Mouse (Mus musculus) kidney, embryonic 16.5 days (tissue): ENCODE measurements around the gene Fam57b. TPM values are rescaled to one million over a fixed set of nuclear protein-coding genes. Genes with fewer than 3 reads are reported as not detected.

Experiments used
- ATAC-seq: fragments of 200-750 bp; cut with Nextera tagmentation; 2 replicates; pipeline ENCODE4 v1.8.0; 2017; ENCODE audit warnings: moderate TSS enrichment; ENCODE audit not compliant: low FRiP score, low TSS enrichment
- H3K27ac ChIP-seq: fragments of 300-500 bp; sonication (generic); 2 replicates; pipeline ENCODE4 v1.5.1; 2014; ENCODE audit warnings: low read length
- H3K27me3 ChIP-seq: fragments of 300-500 bp; sonication (generic); 2 replicates; pipeline ENCODE4 v1.6.1; 2014; ENCODE audit warnings: low read length, control low read depth, mixed read lengths; ENCODE audit not compliant: insufficient read depth
- H3K36me3 ChIP-seq: fragments of 300-500 bp; sonication (generic); 2 replicates; pipeline ENCODE4 v1.6.1; 2014; ENCODE audit warnings: low read length, control low read depth, mixed read lengths; ENCODE audit not compliant: insufficient read depth
- H3K4me1 ChIP-seq: fragments of 300-500 bp; sonication (generic); 2 replicates; pipeline ENCODE4 v1.6.1; 2014; ENCODE audit warnings: low read length, control low read depth, mixed read lengths; ENCODE audit not compliant: insufficient read depth
- H3K4me2 ChIP-seq: fragments of 300-500 bp; sonication (generic); replicated peaks from 2 replicates; pipeline ENCODE4 v1.6.1; 2014; ENCODE audit warnings: low read depth, low read length
- H3K4me3 ChIP-seq: fragments of 300-500 bp; sonication (generic); 2 replicates; pipeline ENCODE4 v1.5.1; 2014; ENCODE audit warnings: mild to moderate bottlenecking, low read length
- H3K9ac ChIP-seq: fragments of 300-500 bp; sonication (generic); replicated peaks from 2 replicates; pipeline ENCODE4 v1.6.1; 2014; ENCODE audit warnings: low read length
- H3K9me3 ChIP-seq: fragments of 300-500 bp; sonication (generic); 2 replicates; pipeline ENCODE4 v1.6.1; 2016; ENCODE audit warnings: low read length, control low read depth
- WGBS: fragments of 180-500 bp; shearing (Covaris S2); extraction: QIAGEN DNeasy Blood & Tissue Kit; methylation state at CpG from one replicate; pipeline ENCODE4 v1.1.7; 2014; 5-methylcytosine and 5-hydroxymethylcytosine counted together
- polyA plus RNA-seq: library from polyadenylated mRNA; unstranded; fragments of >200 nt; fragmentation: Nextera tagmentation; extraction: Ambion mirVana; gene quantifications from 2 replicates; pipeline ENCODE4 v1.2.1, GENCODE M21; 2015

Fam57b gene
- polyA plus RNA-seq, 1 experiment from 2014 or later = 0.52 TPM

DNA sequence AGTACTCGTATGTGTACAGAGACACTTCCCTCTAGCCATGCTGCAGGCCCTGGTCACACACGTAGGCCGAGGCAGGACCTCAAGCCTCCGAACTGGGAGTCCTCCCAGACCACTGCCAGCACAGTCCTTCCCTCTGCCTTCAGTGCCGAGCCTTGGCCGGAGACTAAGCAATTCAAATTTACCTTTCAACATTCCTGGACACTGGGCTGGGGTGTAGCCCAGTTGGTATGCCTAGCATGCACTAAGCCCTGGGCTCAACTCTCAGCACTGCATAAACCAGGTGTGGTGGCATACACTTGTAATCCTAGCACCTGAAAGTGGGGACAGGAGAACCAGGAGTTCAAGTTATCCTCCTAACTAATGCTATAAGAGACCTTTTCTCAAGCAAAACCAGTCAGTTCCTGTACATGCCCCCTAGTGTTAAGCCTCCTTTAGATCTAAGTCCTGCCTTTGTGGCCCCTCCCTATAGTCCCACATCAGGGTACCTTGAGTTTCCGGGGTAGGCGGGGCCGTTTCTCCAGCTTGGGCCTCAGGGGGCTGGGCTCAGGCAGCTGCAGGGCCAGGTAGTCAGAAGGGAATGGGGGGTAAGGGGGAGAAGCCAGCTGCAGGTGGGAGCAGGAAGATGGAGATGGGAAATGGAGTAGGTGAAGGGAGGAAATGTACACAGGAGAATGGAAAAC lies 59.4 kb downstream of the Fam57b start:
- WGBS = 57% methylated on average over 9 of the region's 9 CpGs
- no peak overlapping the region for H3K27ac ChIP-seq
- H3K4me2 ChIP-seq = no peak overlapping the region
- H3K9me3 ChIP-seq = no peaks in the 10 kb centered on the region
- no peak for ATAC-seq
- H3K4me1 ChIP-seq = peaks cover 6% of the 10 kb centered on the region
- H3K27me3 ChIP-seq = no peaks in the 10 kb centered on the region
- peaks cover 50% of the 10 kb centered on the region for H3K36me3 ChIP-seq
- H3K9ac ChIP-seq = no peak overlapping the region
- no peak overlapping the region for H3K4me3 ChIP-seq

GRCm38 (mm10) chr7:126860987-126861386 lies 63.5 kb downstream of the Fam57b start:
- H3K9ac ChIP-seq = peak overlapping the region; percentile 67
- H3K4me3 ChIP-seq = peak overlapping the region; percentile 75
- no peak overlapping the region for H3K27ac ChIP-seq
- peak; percentile 4; the same call in 1 of the 2 replicates for ATAC-seq
- peaks cover 42% of the 10 kb centered on the region for H3K36me3 ChIP-seq
- no peaks in the 10 kb centered on the region for H3K27me3 ChIP-seq
- H3K4me1 ChIP-seq = peaks cover 26% of the 10 kb centered on the region
- H3K4me2 ChIP-seq = peak overlapping the region; percentile 68
- WGBS = 62% methylated on average over 5 of the region's 5 CpGs
- H3K9me3 ChIP-seq = no peaks in the 10 kb centered on the region

GRCm38 (mm10) chr7:126861429-126862130 lies 64.1 kb downstream of the Fam57b start, which contains the start of gene Hirip3:
TSS of gene Hirip3 (plus strand) at chr7:126861972.
- H3K4me3 ChIP-seq = peak within 1 kb of the TSS; percentile 75
- under 1% methylated on average over 42 of the region's 42 CpGs for WGBS
- peak within 1 kb of the TSS; percentile 68 for H3K4me2 ChIP-seq
- no peaks in the 10 kb centered on the region for H3K9me3 ChIP-seq
- peak; percentile 93 for ATAC-seq
- peak within 1 kb of the TSS; percentile 90 for H3K27ac ChIP-seq
- peaks cover 26% of the 10 kb centered on the region for H3K4me1 ChIP-seq
- H3K36me3 ChIP-seq = peaks cover 44% of the 10 kb centered on the region
- H3K27me3 ChIP-seq = no peaks in the 10 kb centered on the region
- peak within 1 kb of the TSS; percentile 67 for H3K9ac ChIP-seq

- ATAC-seq = peak; percentile 60; the same call in 1 of the 2 replicates
- peak within 1 kb of the TSS; percentile 68 for H3K4me2 ChIP-seq
- H3K27ac ChIP-seq = peak within 1 kb of the TSS; percentile 90
- H3K36me3 ChIP-seq = peaks cover 44% of the 10 kb centered on the region
- H3K4me3 ChIP-seq = peak within 1 kb of the TSS; percentile 75
- H3K27me3 ChIP-seq = no peaks in the 10 kb centered on the region
- H3K9ac ChIP-seq = peak within 1 kb of the TSS; percentile 67
- peaks cover 26% of the 10 kb centered on the region for H3K4me1 ChIP-seq
- no peaks in the 10 kb centered on the region for H3K9me3 ChIP-seq
- WGBS = under 1% methylated on average over 41 of the region's 41 CpGs
Observed at GRCm38 (mm10) chr7:126862147-126862784, 64.8 kb downstream of the Fam57b start, which contains the start of gene Ino80e. TSS of gene Ino80e (minus strand) at chr7:126862377.

DNA sequence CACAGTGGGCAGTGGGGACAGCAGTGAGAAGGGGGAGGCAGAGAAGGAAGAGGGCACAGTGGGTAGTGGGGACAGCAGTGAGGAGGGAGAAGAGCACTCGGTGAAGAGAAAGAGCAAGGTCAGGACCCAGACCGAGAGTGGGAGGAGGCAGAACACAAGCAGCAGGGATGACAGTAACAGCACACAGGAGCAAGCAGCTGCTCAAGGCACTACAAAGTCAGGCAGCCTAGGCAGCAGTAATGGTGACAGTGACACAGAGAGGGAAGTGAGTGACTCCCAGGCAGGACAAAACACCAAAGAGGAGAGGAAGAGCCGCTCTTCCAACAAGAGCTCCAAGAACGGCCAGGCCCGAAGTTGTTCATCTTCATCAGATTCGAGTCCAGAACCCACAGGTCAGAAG lies 66.3 kb downstream of the Fam57b start:
- Histone ChIP-seq H3K9ac (peak overlapping the region; percentile 67), H3K4me1 (peaks cover 26% of the 10 kb centered on the region), H3K4me3 (peak overlapping the region; percentile 75), H3K27ac (peak overlapping the region; percentile 90; the same call in 1 of the 2 replicates), H3K4me2 (peak overlapping the region; percentile 68), H3K27me3 (no peaks in the 10 kb centered on the region), H3K36me3 (peaks cover 44% of the 10 kb centered on the region), H3K9me3 (no peaks in the 10 kb centered on the region)
- no peak for ATAC-seq
- 52% methylated on average over 6 of the region's 6 CpGs for WGBS

GRCm38 (mm10) chr7:126867534-126867933 lies 70.1 kb downstream of the Fam57b start:
- Histone ChIP-seq H3K36me3 (peaks cover 76% of the 10 kb centered on the region), H3K9ac (no peak overlapping the region), H3K4me1 (peaks cover 21% of the 10 kb centered on the region), H3K9me3 (no peaks in the 10 kb centered on the region), H3K4me3 (no peak overlapping the region), H3K4me2 (no peak overlapping the region), H3K27ac (no peak overlapping the region), H3K27me3 (no peaks in the 10 kb centered on the region)
- 90% methylated on average over 2 of the region's 2 CpGs for WGBS
- no peak for ATAC-seq

DNA sequence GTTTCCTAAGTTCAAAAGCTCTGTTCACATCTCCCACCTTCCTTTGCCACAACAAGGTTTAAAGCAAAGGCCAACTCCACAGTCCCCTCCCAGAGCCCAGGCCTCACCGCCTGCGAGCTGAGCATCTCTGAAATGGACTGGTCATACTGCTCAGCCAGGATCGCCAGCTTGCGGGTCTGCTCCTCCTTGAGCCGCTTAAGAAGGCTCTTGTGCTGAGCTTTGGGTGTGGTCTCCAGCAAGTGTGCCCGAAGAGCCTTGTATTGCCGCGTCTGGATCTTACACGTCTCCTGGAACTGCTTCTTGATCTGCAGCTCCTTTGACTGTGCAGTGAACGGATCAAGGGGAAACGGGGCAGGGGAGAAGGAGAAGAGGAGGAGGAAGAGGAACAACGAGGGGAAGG lies 70.5 kb downstream of the Fam57b start:
- Histone ChIP-seq H3K36me3 (peaks cover 80% of the 10 kb centered on the region), H3K9me3 (no peaks in the 10 kb centered on the region), H3K4me1 (peaks cover 17% of the 10 kb centered on the region), H3K4me3 (no peak overlapping the region), H3K27me3 (no peaks in the 10 kb centered on the region), H3K27ac (no peak overlapping the region), H3K4me2 (no peak overlapping the region), H3K9ac (no peak overlapping the region)
- no peak for ATAC-seq
- WGBS = 85% methylated on average over 12 of the region's 12 CpGs

GRCm38 (mm10) chr7:126869780-126870519 lies 72.5 kb downstream of the Fam57b start:
- no peak overlapping the region for H3K4me3 ChIP-seq
- no peak for ATAC-seq
- no peak overlapping the region for H3K4me2 ChIP-seq
- no peaks in the 10 kb centered on the region for H3K4me1 ChIP-seq
- no peak overlapping the region for H3K9ac ChIP-seq
- WGBS = 89% methylated on average over 23 of the region's 23 CpGs
- no peak overlapping the region for H3K27ac ChIP-seq
- H3K36me3 ChIP-seq = peaks cover 92% of the 10 kb centered on the region
- H3K27me3 ChIP-seq = no peaks in the 10 kb centered on the region
- no peaks in the 10 kb centered on the region for H3K9me3 ChIP-seq

DNA sequence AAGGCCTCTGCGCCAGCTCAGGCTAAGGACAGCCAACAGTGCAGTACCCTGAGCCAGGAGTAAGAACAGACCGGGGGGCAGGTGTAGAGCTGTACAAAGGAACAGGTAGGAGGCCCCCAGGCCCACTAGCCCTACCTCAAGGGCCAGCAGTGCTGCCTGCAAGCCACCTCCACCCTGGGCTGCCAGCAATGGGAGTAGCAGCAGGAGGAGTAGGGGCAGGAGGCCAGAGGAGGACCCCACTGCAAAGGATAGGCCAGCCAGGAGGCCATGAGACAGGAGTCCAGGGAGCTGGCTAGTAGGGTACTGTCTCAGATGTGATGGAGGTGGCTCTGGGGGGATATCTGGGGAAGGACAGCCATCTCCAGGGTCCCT lies 73.0 kb downstream of the Fam57b start:
- Histone ChIP-seq H3K4me3 (no peak overlapping the region), H3K27ac (no peak overlapping the region), H3K4me1 (no peaks in the 10 kb centered on the region), H3K9ac (no peak overlapping the region), H3K36me3 (peaks cover 92% of the 10 kb centered on the region), H3K27me3 (no peaks in the 10 kb centered on the region), H3K4me2 (no peak overlapping the region), H3K9me3 (no peaks in the 10 kb centered on the region)
- 97% methylated on average over 2 of the region's 2 CpGs for WGBS
- ATAC-seq = no peak; the same call in 1 of the 2 replicates
